Mouse (Mus musculus): ENCODE results near the gene Zfp568.
"Not testable (repeated sequence)": the region's sequence is repeated elsewhere in the genome, so short reads cannot be mapped to it uniquely, and the experiment has no call there.

Zfp568 gene

GRCm38 (mm10) chr7:29983690-29984380, at the start of gene Zfp568:
Zfp568 (plus strand) TSS chr7:29983955.
- DNase-seq (ENCODE audit: low spot score): peak; percentile 95

GRCm38 (mm10) chr7:29938856-29939255, 44.9 kb upstream of the Zfp568 start:
- DNase-seq (ENCODE audit: low spot score): no peak

DNA sequence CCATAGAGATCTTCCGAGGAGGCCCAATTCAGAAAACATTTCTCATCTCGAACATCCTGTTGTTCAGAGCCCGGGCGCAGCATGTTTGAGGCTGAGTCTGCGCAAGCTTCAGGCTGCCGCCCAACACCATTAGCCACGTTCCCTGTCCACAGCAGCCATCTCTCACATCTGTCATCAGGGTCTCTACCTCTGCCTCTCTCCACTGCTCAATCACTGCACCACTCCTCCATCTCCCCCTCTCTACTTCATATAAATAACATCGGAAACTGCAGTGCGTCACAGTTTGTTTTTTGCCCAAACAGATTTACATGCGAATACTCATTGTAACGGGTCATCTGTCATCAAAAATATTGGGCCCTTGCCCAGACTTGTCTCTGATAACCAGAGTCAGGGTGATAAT, 42.7 kb upstream of the Zfp568 start:
- DNase-seq (ENCODE audit: low spot score): no peak

- DNase-seq (ENCODE audit: low spot score): no peak
Observed at GRCm38 (mm10) chr7:29942740-29943139, 41.0 kb upstream of the Zfp568 start.

- DNase-seq (ENCODE audit: low spot score): no peak
Observed at GRCm38 (mm10) chr7:29943720-29944119, 40.0 kb upstream of the Zfp568 start.

DNA sequence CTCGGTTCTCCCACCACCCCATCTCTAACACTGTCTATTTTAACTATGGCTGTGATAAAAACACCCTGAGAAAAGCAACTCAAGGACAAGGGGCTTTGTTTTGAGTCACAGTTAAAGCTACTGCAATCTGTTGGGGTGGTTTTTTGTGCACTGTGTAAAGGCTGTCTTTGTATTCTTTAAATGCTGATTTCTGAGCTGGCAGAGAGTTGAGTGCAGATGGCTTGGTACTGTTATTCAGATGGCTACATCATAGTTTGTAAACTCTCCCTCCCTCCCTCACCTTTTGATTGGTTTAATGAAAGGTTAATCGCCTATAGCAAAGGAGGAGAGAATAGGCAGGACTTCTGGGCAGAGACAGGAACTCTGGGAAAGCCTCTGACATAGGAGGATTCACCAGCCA, 39.6 kb upstream of the Zfp568 start:
- DNase-seq (ENCODE audit: low spot score): no peak

- no peak for DNase-seq (ENCODE audit: low spot score)
Observed at GRCm38 (mm10) chr7:29953086-29953485, 30.7 kb upstream of the Zfp568 start.

- DNase-seq (ENCODE audit: low spot score): peak; percentile 77
Observed at GRCm38 (mm10) chr7:29953513-29954401, 30.0 kb upstream of the Zfp568 start, which contains the start of gene Zfp74. Zfp74 (minus strand) TSS chr7:29954089.

DNA sequence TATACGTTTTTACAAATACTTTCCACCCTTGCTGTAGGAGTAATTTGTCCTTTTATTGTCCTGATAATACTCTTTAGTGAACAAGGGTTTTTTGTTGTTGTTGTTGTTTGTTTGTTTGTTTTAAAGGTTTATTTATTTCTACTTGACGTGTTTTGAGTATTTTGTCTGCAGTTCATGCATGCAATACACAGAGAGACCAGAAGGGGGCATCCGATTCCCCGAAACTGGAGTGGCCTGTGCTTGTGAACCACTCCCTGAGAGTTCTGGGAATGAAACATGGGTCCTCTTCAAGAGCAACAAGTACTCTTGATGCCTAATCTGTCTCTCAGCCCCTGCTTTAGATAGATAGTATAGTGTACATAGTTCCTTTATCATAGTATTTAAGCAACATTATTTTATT, 29.0 kb upstream of the Zfp568 start:
- peak; percentile 51 for DNase-seq (ENCODE audit: low spot score)

GRCm38 (mm10) chr7:29956257-29956656, 27.5 kb upstream of the Zfp568 start:
- no peak for DNase-seq (ENCODE audit: low spot score)

- no peak for DNase-seq (ENCODE audit: low spot score)
Observed at GRCm38 (mm10) chr7:29958125-29958724, 25.5 kb upstream of the Zfp568 start.

GRCm38 (mm10) chr7:29959004-29959403, 24.8 kb upstream of the Zfp568 start:
- DNase-seq (ENCODE audit: low spot score): no peak

DNA sequence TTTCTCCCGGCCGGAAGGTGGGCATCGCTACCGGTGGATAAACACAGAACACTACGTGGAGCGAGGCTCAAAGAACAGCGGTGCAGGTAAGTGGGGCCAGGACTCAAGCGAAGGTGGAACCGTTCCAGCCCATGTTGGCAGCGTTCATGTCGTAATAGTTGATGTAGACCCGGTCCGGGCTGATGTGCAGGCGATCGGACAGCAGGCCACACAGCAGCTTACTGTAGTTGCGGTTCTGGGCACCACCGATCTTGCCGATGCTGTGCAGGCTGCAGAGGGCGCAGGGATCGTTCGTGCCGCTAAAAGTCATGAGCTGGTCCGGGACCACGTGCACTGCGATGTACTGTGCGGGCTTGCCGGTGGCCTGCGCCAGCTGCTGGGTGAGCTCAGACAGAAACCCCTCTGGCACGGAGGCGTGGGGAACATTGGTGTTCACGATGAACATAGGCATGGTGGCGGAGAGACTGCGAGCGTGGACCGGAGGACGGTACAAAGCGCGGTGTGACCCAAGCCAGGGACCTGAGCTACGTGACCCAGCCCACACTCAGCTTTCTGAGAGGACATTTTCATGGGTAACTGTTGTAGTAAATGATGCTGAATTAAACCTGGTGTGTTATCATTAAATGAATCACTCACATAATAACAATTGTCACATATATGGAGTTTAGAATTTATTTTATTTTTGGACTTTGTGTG, 18.5 kb upstream of the Zfp568 start:
- not testable (repeated sequence) for DNase-seq (ENCODE audit: low spot score)

- DNase-seq (ENCODE audit: low spot score): no peak
Observed at GRCm38 (mm10) chr7:29970686-29971085, 13.1 kb upstream of the Zfp568 start.

DNA sequence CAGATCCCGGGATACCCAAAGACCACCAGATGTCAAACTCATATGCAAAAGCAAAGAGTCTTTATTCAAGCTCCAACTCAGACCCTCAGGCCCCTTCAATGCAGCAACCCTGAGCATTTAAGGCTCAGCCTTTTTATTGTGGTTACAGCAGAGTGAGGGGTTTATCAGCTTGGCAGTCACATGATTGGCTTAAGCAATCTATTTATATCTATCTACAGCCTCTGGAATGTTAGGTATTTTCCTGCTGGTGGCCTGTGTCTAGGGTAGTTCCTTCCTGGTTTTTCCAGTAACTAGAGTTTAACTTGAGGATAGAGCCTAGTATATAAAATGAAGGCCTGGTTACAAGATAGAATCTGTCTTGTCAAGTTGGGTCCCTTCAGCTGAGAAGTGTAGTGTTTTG, 3.0 kb upstream of the Zfp568 start:
- DNase-seq (ENCODE audit: low spot score): no peak

DNA sequence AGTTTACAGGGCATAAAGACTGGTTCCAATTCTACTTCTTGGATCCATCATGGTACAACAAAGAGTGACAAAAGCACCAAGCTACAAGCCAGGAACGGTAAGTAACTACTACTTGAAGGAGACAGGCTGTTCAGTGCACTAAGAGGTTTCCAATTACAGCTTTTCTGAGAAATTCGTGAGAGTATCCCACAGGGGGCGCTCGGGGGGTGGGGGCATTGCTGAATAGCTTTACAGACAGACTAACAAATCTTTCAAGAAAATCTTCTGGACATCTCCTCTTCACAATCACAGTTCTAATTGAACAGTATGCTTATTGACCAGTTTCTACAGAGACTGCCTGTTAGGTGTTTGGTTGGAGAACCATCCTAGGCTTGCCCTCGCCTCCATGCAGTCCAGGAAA, 2.3 kb upstream of the Zfp568 start:
- no peak for DNase-seq (ENCODE audit: low spot score)

- no peak for DNase-seq (ENCODE audit: low spot score)
Observed at GRCm38 (mm10) chr7:29981860-29982259, 1.9 kb upstream of the Zfp568 start.

DNA sequence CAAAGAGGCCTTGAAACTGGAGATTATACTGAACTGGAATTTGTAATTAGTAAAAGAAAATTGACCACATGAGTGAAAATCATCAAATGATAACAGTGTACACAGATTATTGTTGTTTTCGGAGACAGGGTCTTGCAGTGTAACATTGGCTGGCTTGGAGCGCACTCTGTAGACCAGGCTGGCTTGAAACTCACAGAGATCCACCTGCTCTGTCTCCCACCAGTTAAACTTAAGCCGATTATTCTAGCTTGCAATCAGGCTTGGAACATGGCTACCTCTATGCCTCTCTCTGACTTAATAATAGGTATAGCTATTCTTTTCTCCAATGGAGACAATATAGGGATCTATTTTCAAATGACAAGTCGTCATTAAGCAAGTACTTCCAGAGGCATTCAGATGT, 1.4 kb upstream of the Zfp568 start:
- DNase-seq (ENCODE audit: low spot score): no peak

DNA sequence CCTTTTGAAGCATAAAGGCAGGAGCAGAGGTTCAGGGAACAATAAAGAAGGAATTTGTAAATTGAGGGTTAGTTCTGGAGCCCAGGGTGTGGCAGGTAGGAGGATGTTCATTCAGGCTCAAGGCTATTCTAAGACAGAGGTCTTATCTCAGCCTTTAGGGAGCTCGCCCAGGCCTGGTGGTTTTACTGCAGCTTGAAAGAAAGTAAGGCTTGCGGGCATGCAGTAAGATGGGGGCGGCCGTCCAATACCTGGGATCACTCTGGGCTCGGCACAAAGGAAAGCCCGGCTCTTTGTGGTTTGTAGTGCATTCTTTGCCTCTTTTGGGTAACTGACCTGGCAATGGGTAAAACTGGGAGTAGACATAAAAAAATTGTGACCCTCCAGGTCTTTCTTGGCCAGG, 824 bp upstream of the Zfp568 start:
- DNase-seq (ENCODE audit: low spot score): no peak

GRCm38 (mm10) chr7:29983340-29983689, 440 bp upstream of the Zfp568 start:
- no peak for DNase-seq (ENCODE audit: low spot score)

DNA sequence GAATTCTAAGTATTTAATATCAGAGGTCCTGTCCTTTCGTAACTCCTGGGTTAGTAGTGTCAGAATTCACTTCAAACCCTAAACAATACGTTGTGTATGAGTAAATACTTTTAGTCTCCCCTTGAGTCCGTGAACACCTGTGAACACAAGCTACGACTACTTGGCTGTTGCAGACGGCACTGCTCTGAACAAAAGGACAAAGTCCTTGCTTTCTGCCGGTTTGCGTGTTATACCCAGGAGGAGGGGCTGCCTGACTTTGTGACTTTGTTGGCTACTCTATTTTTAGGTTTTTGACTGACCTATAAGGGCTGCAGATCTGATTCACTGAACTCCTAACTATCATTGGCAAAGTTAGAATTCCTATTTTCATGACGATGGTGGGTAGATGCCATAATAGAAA, 2.3 kb downstream of the Zfp568 start:
- no peak for DNase-seq (ENCODE audit: low spot score)

- no peak for DNase-seq (ENCODE audit: low spot score)
Observed at GRCm38 (mm10) chr7:29987551-29987950, 3.8 kb downstream of the Zfp568 start.
